Mouse (Mus musculus) testis, adult 2 months (tissue): Measurements from ENCODE around the gene Pla2g4d.

Experiments used
- CTCF ChIP-seq: fragments of 200-500 bp; IDR thresholded peaks from 2 replicates; pipeline ENCODE4 v1.5.1; 2012; ENCODE audit warnings: low read depth, mild to moderate bottlenecking, inconsistent platforms, low read length, moderate library complexity; ENCODE audit not compliant: control insufficient read depth, insufficient read depth, insufficient replicate concordance
- POLR2A ChIP-seq: fragments of 200-500 bp; IDR thresholded peaks from 2 replicates; pipeline ENCODE4 v1.6.1; 2012; ENCODE audit warnings: low read depth, mild to moderate bottlenecking, inconsistent platforms, low read length, moderate library complexity; ENCODE audit not compliant: control insufficient read depth

DNA sequence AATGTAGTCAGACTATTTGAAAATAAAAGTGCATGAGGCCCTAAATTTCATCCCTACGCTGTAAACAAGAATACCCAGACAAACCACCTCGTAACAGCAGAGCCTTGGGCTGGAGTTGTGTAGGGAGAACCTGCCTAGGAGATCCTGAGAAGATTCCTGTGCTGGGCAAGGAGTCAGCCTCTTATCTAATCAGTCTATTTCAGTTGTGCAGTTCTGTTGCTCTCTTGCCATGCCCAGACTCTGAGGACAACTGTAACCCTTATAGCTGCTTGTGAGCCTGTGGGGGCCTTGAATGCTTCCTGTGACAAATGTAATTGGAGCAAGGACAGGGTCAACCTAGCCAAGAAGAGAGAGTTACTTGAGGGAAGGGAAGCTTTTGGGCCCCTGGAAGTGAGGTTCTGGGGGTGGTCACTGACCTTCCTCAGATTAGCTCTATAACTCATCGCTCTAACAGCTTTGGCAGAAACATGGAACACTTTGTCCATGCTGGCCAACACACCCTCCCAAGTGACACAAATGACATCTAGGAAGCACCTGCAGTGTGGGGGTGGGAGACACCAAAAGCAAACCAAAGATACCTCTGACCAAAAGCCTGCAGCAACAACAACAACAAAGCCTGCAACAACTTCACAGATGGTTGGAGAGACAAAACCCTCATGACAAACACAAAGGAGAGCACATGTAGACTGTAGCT lies 52.9 kb downstream of the Pla2g4d start:
- no peak for TF ChIP-seq CTCF
- no peak for TF ChIP-seq POLR2A
